Mouse (Mus musculus) MEL (cell line): ENCODE data around the gene Ggta1. TPM values are rescaled to one million over a fixed set of nuclear protein-coding genes. Genes with fewer than 3 reads are reported as not detected.

Experiments
- DNase-seq: peaks from one replicate; pipeline ENCODE4 v3.0.0; 2011; ENCODE audit warnings: low read depth, low spot score
- H3K27ac ChIP-seq: 2 replicates; pipeline ENCODE4 v1.5.1; 2012; ENCODE audit warnings: low read depth, mild to moderate bottlenecking, control low read depth, low read length, moderate library complexity; ENCODE audit not compliant: control insufficient read depth
- H3K27me3 ChIP-seq, 2 experiments: fragments of 150-350 bp in 1 of 2; sonication (generic) in 1 of 2; 2 replicates each; pipeline ENCODE4 v1.6.1; 2012; ENCODE audit warnings: low read length in 2 of 2, mild to moderate bottlenecking in 2 of 2, improper control_type of control experiment in 1 of 2, moderate library complexity in 1 of 2; ENCODE audit not compliant: insufficient read depth in 2 of 2, control insufficient read depth in 1 of 2
- H3K36me3 ChIP-seq, 2 experiments: 2 replicates each; pipeline ENCODE4 v1.6.1; 2012 to 2014; ENCODE audit warnings: low read length in 2 of 2, improper control_type of control experiment in 1 of 2, inconsistent platforms in 1 of 2, mild to moderate bottlenecking in 1 of 2; ENCODE audit not compliant: insufficient read depth in 2 of 2, control insufficient read depth in 1 of 2
- H3K4me1 ChIP-seq, 2 experiments: fragments of 150-350 bp in 1 of 2; sonication (generic) in 1 of 2; 2 replicates each; pipeline ENCODE4 v1.6.1; 2012; ENCODE audit warnings: low read length in 2 of 2, improper control_type of control experiment in 1 of 2, mild to moderate bottlenecking in 1 of 2; ENCODE audit not compliant: insufficient read depth in 2 of 2, control insufficient read depth in 1 of 2
- H3K4me3 ChIP-seq, 2 experiments: fragments of 150-350 bp in 1 of 2; sonication (generic) in 1 of 2; 2 replicates each; pipeline ENCODE4 v1.5.1; 2012; ENCODE audit warnings: low read depth in 2 of 2, low read length in 2 of 2, mild to moderate bottlenecking in 2 of 2, moderate library complexity in 2 of 2, control low read depth in 1 of 2, improper control_type of control experiment in 1 of 2; ENCODE audit not compliant: control insufficient read depth in 1 of 2, insufficient read depth in 1 of 2
- H3K79me2 ChIP-seq: 2 replicates; pipeline ENCODE4 v1.6.1; 2012; ENCODE audit warnings: mild to moderate bottlenecking, low read length, moderate library complexity; ENCODE audit not compliant: control insufficient read depth, poor library complexity, insufficient read depth
- H3K9ac ChIP-seq: 2 replicates; pipeline ENCODE4 v1.6.1; 2012; ENCODE audit warnings: low read depth, mild to moderate bottlenecking, control low read depth, low read length, moderate library complexity; ENCODE audit not compliant: control insufficient read depth, poor library complexity, severe bottlenecking
- H3K9me3 ChIP-seq: fragments of 150-350 bp; sonication (generic); replicated peaks from 2 replicates; pipeline ENCODE4 v1.6.1; 2012; ENCODE audit warnings: mild to moderate bottlenecking, low read length, improper control_type of control experiment, moderate library complexity; ENCODE audit not compliant: insufficient read depth
- BHLHE40 ChIP-seq: IDR thresholded peaks from 2 replicates; pipeline ENCODE4 v1.6.1; 2012; ENCODE audit warnings: low read depth, mild to moderate bottlenecking, inconsistent platforms, low read length, improper control_type of control experiment, borderline replicate concordance
- CHD2 ChIP-seq: IDR thresholded peaks from 2 replicates; pipeline ENCODE4 v1.6.1; 2011; ENCODE audit warnings: low read length, improper control_type of control experiment
- E2F4 ChIP-seq: IDR thresholded peaks from 2 replicates; pipeline ENCODE4 v1.6.1; 2011; ENCODE audit warnings: low read depth, low read length, improper control_type of control experiment, borderline replicate concordance
- ELF1 ChIP-seq: IDR thresholded peaks from 2 replicates; pipeline ENCODE4 v1.6.1; 2014; ENCODE audit warnings: low read depth, mild to moderate bottlenecking, inconsistent platforms, low read length, improper control_type of control experiment, moderate library complexity
- EP300 ChIP-seq, 2 experiments: IDR thresholded peaks; 2 replicates each; pipeline ENCODE4 v1.6.1; 2011; ENCODE audit warnings: improper control_type of control experiment in 2 of 2, low read length in 2 of 2, low read depth in 1 of 2, mild to moderate bottlenecking in 1 of 2
- GABPA ChIP-seq: IDR thresholded peaks from 2 replicates; pipeline ENCODE4 v1.6.1; 2012; ENCODE audit warnings: low read depth, mild to moderate bottlenecking, inconsistent platforms, low read length, improper control_type of control experiment, moderate library complexity
- GATA1 ChIP-seq: IDR thresholded peaks from 2 replicates; pipeline ENCODE4 v1.6.1; 2011; ENCODE audit warnings: low read depth, low read length, improper control_type of control experiment
- HCFC1 ChIP-seq: IDR thresholded peaks from 2 replicates; pipeline ENCODE4 v1.6.1; 2012; ENCODE audit warnings: low read depth, mild to moderate bottlenecking, inconsistent platforms, low read length, improper control_type of control experiment, moderate library complexity
- KAT2A ChIP-seq: conservative IDR thresholded peaks from 2 replicates; pipeline ENCODE4 v1.6.1; 2012; ENCODE audit warnings: low read depth, low read length, improper control_type of control experiment, inconsistent platforms
- MAX ChIP-seq: IDR thresholded peaks from 2 replicates; pipeline ENCODE4 v1.6.1; 2011; ENCODE audit warnings: low read length, improper control_type of control experiment
- MAZ ChIP-seq: IDR thresholded peaks from 2 replicates; pipeline ENCODE4 v1.6.1; 2012; ENCODE audit warnings: low read depth, mild to moderate bottlenecking, inconsistent platforms, low read length, improper control_type of control experiment
- MEF2A ChIP-seq: IDR thresholded peaks from 2 replicates; pipeline ENCODE4 v1.6.1; 2014; ENCODE audit warnings: low read depth, mild to moderate bottlenecking, inconsistent platforms, low read length, improper control_type of control experiment; ENCODE audit not compliant: poor library complexity, insufficient replicate concordance, severe bottlenecking; ENCODE audit errors: extremely low read depth
- MXI1 ChIP-seq: IDR thresholded peaks from 2 replicates; pipeline ENCODE4 v1.6.1; 2011; ENCODE audit warnings: mild to moderate bottlenecking, low read depth, low read length, improper control_type of control experiment
- MYB ChIP-seq: IDR thresholded peaks from 2 replicates; pipeline ENCODE4 v1.6.1; 2011; ENCODE audit warnings: mild to moderate bottlenecking, low read depth, low read length, improper control_type of control experiment
- MYC ChIP-seq: IDR thresholded peaks from 2 replicates; pipeline ENCODE4 v1.6.1; 2011; ENCODE audit warnings: low read depth, mild to moderate bottlenecking, low read length, improper control_type of control experiment, moderate library complexity
- NELFE ChIP-seq: IDR thresholded peaks from 2 replicates; pipeline ENCODE4 v1.6.1; 2011; ENCODE audit warnings: low read depth, low read length, improper control_type of control experiment
- NRF1 ChIP-seq: IDR thresholded peaks from 2 replicates; pipeline ENCODE4 v1.6.1; 2014; ENCODE audit warnings: low read depth, mild to moderate bottlenecking, inconsistent platforms, low read length, improper control_type of control experiment, moderate library complexity; ENCODE audit not compliant: poor library complexity, insufficient read depth, severe bottlenecking
- POLR2A ChIP-seq, 2 experiments: IDR thresholded peaks; 2 replicates each; pipeline ENCODE4 v1.6.1; 2011 to 2012; ENCODE audit warnings: low read length in 2 of 2, mild to moderate bottlenecking in 2 of 2, control low read depth in 1 of 2, improper control_type of control experiment in 1 of 2, low read depth in 1 of 2, moderate library complexity in 1 of 2; ENCODE audit not compliant: control insufficient read depth in 1 of 2, insufficient read depth in 1 of 2, poor library complexity in 1 of 2
- POLR2AphosphoS5 ChIP-seq: IDR thresholded peaks from 2 replicates; pipeline ENCODE4 v1.6.1; 2012; ENCODE audit warnings: low read depth, borderline replicate concordance, mild to moderate bottlenecking, inconsistent platforms, low read length, moderate library complexity, mixed read lengths
- RAD21 ChIP-seq: IDR thresholded peaks from 2 replicates; pipeline ENCODE4 v1.6.1; 2011; ENCODE audit warnings: mild to moderate bottlenecking, low read depth, low read length, improper control_type of control experiment
- RCOR1 ChIP-seq: IDR thresholded peaks from 2 replicates; pipeline ENCODE4 v1.6.1; 2012; ENCODE audit warnings: low read depth, mild to moderate bottlenecking, inconsistent platforms, low read length, improper control_type of control experiment
- SIN3A ChIP-seq: IDR thresholded peaks from 2 replicates; pipeline ENCODE4 v1.6.1; 2012; ENCODE audit warnings: low read length, improper control_type of control experiment, inconsistent platforms
- TAL1 ChIP-seq: IDR thresholded peaks from 2 replicates; pipeline ENCODE4 v1.6.1; 2012; ENCODE audit warnings: mild to moderate bottlenecking, inconsistent platforms, low read length, moderate library complexity, mixed read lengths
- TCF12 ChIP-seq: IDR thresholded peaks from 2 replicates; pipeline ENCODE4 v1.6.1; 2014; ENCODE audit warnings: low read depth, mild to moderate bottlenecking, inconsistent platforms, low read length, improper control_type of control experiment, moderate library complexity
- USF1 ChIP-seq: IDR thresholded peaks from 2 replicates; pipeline ENCODE4 v1.6.1; 2014; ENCODE audit warnings: low read depth, mild to moderate bottlenecking, inconsistent platforms, low read length, improper control_type of control experiment, moderate library complexity
- ZKSCAN1 ChIP-seq: IDR thresholded peaks from 2 replicates; pipeline ENCODE4 v1.6.1; 2012; ENCODE audit warnings: low read depth, mild to moderate bottlenecking, inconsistent platforms, low read length, improper control_type of control experiment, moderate library complexity
- ZMIZ1 ChIP-seq: IDR thresholded peaks from 2 replicates; pipeline ENCODE4 v1.6.1; 2012; ENCODE audit warnings: low read depth, mild to moderate bottlenecking, inconsistent platforms, low read length, improper control_type of control experiment, moderate library complexity
- ZNF384 ChIP-seq: IDR thresholded peaks from 2 replicates; pipeline ENCODE4 v1.6.1; 2012; ENCODE audit warnings: low read depth, mild to moderate bottlenecking, inconsistent platforms, low read length, improper control_type of control experiment
- polyA plus RNA-seq, 2 experiments: library from polyadenylated mRNA; stranded (reverse) in 1 of 2; unstranded in 1 of 2; fragments of >175 nt in 1 of 2; fragments of >200 nt in 1 of 2; gene quantifications; 2 replicates each; pipeline versions ENCODE4 v1.2.1 to v1.2.4; 2012; ENCODE audit warnings: low replicate concordance in 2 of 2, low read depth in 1 of 2; ENCODE audit not compliant: insufficient read length in 2 of 2, insufficient read depth in 1 of 2, missing spikeins in 1 of 2
- total RNA-seq: library from RNA; depleted of rRNA; stranded (reverse); fragments of 300-350 nt; gene quantifications from 2 replicates; pipeline ENCODE4 v1.2.3, GENCODE M21; 2012

Ggta1 gene
- total and polyA plus RNA-seq, 3 experiments = 29.2 to 30.7 TPM; not detected in 1

DNA sequence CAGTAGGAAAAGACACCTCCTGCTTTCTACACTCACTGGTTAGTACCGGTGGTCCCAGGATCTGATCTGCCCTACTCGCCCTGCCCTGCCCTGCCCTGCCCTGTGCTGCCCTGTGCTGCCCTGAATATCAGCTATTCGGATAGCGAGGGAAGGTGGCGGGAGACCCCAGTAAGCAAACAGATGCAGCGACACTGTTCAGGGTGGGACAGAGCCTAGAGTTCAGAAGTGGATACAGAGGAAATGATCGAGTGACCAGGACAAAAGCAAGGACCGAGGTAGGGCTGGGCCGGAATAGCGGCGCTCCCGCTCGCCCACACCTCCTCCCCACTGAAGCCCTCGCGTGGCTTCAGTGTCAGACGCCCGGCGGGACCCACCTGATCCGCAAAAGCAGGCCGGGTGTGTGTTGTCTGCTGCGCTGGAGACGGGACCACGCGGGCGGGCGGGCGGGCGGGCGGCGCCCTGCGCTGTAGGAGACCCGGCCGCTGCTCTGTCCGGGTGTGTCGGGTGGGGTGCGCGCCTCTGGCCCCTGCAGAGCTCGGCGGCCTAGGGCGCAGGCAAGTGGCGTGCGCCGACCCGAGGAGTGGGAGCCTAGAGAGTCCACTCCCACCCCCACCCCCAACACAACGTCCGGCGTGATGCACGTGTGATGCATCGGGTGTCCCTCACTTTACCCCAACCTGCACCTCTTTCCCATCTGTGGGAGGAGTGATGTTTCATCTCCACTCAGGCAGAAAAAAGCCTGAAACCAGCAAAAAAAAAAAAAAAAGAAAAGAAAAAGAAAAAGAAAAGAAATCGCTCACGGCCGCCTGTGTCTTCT, 852 bp downstream of the Ggta1 start:
- H3K4me1 ChIP-seq = peaks cover 0 to 17% of the 10 kb centered on the region in 2 experiments; a peak in 2 of 4 replicates
- H3K27me3 ChIP-seq = no peaks in the 10 kb centered on the region
- peak; percentile 62 for DNase-seq
- no peak for TF ChIP-seq MEF2A
- TF ChIP-seq HCFC1 = no peak
- TF ChIP-seq MYB = no peak
- peak; percentile 70 for TF ChIP-seq ZNF384
- 0 out of 2 replicates have a peak, but pooled peaks have one; percentile 4 for TF ChIP-seq NELFE
- no peak for TF ChIP-seq ELF1
- peak; percentile 39; the same call in 1 of the 2 replicates for TF ChIP-seq BHLHE40
- no peak for TF ChIP-seq MAZ
- no peak for TF ChIP-seq ZKSCAN1
- peak; percentile 37; the same call in 1 of the 2 replicates for TF ChIP-seq MAX
- peak; percentile 63 for TF ChIP-seq MXI1
- no peak for TF ChIP-seq KAT2A
- no peak for TF ChIP-seq E2F4
- peak; percentile 72; the same call in 1 of the 2 replicates for TF ChIP-seq MYC
- TF ChIP-seq CHD2 = no peak
- no peak for TF ChIP-seq GATA1
- no peak for TF ChIP-seq TAL1
- TF ChIP-seq SIN3A = peak; percentile 64
- TF ChIP-seq USF1 = no peak
- no peak for TF ChIP-seq GABPA
- no peak for TF ChIP-seq NRF1
- TF ChIP-seq RCOR1 = no peak
- TF ChIP-seq POLR2A (IDR thresholded peaks at IDR 0.05; ENCODE audit: control insufficient read depth in 1 of 2, insufficient read depth in 1 of 2, low read depth in 1 of 2, low read length in 2 of 2, poor library complexity in 1 of 2) = peak in 1 of 2 experiments; percentile 44; a peak in 3 of 4 replicates
- TF ChIP-seq ZMIZ1 = no peak; the same call in 1 of the 2 replicates
- no peak for TF ChIP-seq RAD21
- TF ChIP-seq EP300 (IDR thresholded peaks at IDR 0.05; ENCODE audit: low read depth in 1 of 2, low read length in 2 of 2) = 0 out of 4 replicates have a peak, but pooled peaks of 1 of the 2 experiments have one; percentile 25
- no peak for TF ChIP-seq POLR2AphosphoS5
- TF ChIP-seq TCF12 = no peak
- TF ChIP-seq, all 39 proteins: peak for 9
- H3K4me3 ChIP-seq = peak overlapping the region; percentile 78 to 85
- H3K9ac ChIP-seq = peak overlapping the region; percentile 86
- peaks cover 21% of the 10 kb centered on the region for H3K79me2 ChIP-seq
- no peaks in the 10 kb centered on the region for H3K9me3 ChIP-seq
- peak overlapping the region; percentile 77 for H3K27ac ChIP-seq
- H3K36me3 ChIP-seq = peaks cover 0 to 3% of the 10 kb centered on the region in 2 experiments; a peak in 2 of 4 replicates
